Mouse (Mus musculus): Measurements from ENCODE around the gene Skint10. TPM values are rescaled to one million over a fixed set of nuclear protein-coding genes. Genes with fewer than 3 reads are reported as not detected.

Skint10 gene
- total RNA-seq (2021), result not detected
- long read RNA-seq, experiment 1, result 0 reads
- long read RNA-seq, experiment 2, result 0 reads

- no peak for DNase-seq
Measured at GRCm38 (mm10) chr4:112774766-112775165, at the start of gene Skint10. TSS of gene Skint10 (minus strand) at chr4:112774866.

GRCm38 (mm10) chr4:112790646-112791045 is 16.0 kb upstream of the Skint10 start:
- no peak for DNase-seq

Other genes with a start within 250 kb of the Skint10 start
- not detected for gene Skint2, start 217.7 kb downstream of the Skint10 start, total RNA-seq (2021)

Data from gastrocnemius, postnatal 10 days (tissue).